Mouse (Mus musculus): Measurements from ENCODE around the gene Ago3.

Ago3 gene

GRCm38 (mm10) chr4:126311566-126312200, 117.7 kb downstream of the Ago3 start:
- DNase-seq (ENCODE audit: inconsistent age in 2 of 2, low spot score in 1 of 2), result no peak

- no peak for DNase-seq (ENCODE audit: inconsistent age in 2 of 2, low spot score in 1 of 2)
These were observed 119.0 kb downstream of the Ago3 start for GRCm38 (mm10) chr4:126310344-126310743.

GRCm38 (mm10) chr4:126309922-126310309, 119.4 kb downstream of the Ago3 start:
- DNase-seq (ENCODE audit: inconsistent age in 2 of 2, low spot score in 1 of 2), result peak; percentile 83 to 95

- peak in 1 of 2 experiments; percentile 31 for DNase-seq (ENCODE audit: inconsistent age in 2 of 2, low spot score in 1 of 2)
These were observed 120.0 kb downstream of the Ago3 start for GRCm38 (mm10) chr4:126309211-126309921.

- DNase-seq (ENCODE audit: inconsistent age in 2 of 2, low spot score in 1 of 2), result no peak
These were observed 122.5 kb downstream of the Ago3 start for GRCm38 (mm10) chr4:126306827-126307226.

GRCm38 (mm10) chr4:126306058-126306457, 123.3 kb downstream of the Ago3 start:
- DNase-seq (ENCODE audit: inconsistent age in 2 of 2, low spot score in 1 of 2), result no peak

- DNase-seq (ENCODE audit: inconsistent age in 2 of 2, low spot score in 1 of 2), result no peak
These were observed 123.9 kb downstream of the Ago3 start for GRCm38 (mm10) chr4:126305428-126305827.

- DNase-seq (ENCODE audit: inconsistent age in 2 of 2, low spot score in 1 of 2), result no peak
These were observed 125.5 kb downstream of the Ago3 start for GRCm38 (mm10) chr4:126303877-126304276.

- DNase-seq (ENCODE audit: inconsistent age in 2 of 2, low spot score in 1 of 2), result no peak
These were observed 127.6 kb downstream of the Ago3 start for GRCm38 (mm10) chr4:126301584-126302309.

GRCm38 (mm10) chr4:126300916-126301583, 128.3 kb downstream of the Ago3 start:
- DNase-seq (ENCODE audit: inconsistent age in 2 of 2, low spot score in 1 of 2), result no peak

GRCm38 (mm10) chr4:126296617-126297101, 132.7 kb downstream of the Ago3 start:
- peak; percentile 66 to 88 for DNase-seq (ENCODE audit: inconsistent age in 2 of 2, low spot score in 1 of 2)

GRCm38 (mm10) chr4:126295937-126296336, 133.4 kb downstream of the Ago3 start:
- DNase-seq (ENCODE audit: inconsistent age in 2 of 2, low spot score in 1 of 2), result no peak

GRCm38 (mm10) chr4:126295152-126295551, 134.2 kb downstream of the Ago3 start:
- no peak for DNase-seq (ENCODE audit: inconsistent age in 2 of 2, low spot score in 1 of 2)

GRCm38 (mm10) chr4:126291196-126291595, 138.2 kb downstream of the Ago3 start:
- no peak for DNase-seq (ENCODE audit: inconsistent age in 2 of 2, low spot score in 1 of 2)

GRCm38 (mm10) chr4:126290314-126290713, 139.0 kb downstream of the Ago3 start:
- no peak for DNase-seq (ENCODE audit: inconsistent age in 2 of 2, low spot score in 1 of 2)

- DNase-seq (ENCODE audit: inconsistent age in 2 of 2, low spot score in 1 of 2), result no peak
These were observed 141.2 kb downstream of the Ago3 start for GRCm38 (mm10) chr4:126288085-126288666.

GRCm38 (mm10) chr4:126287302-126287995, 141.9 kb downstream of the Ago3 start:
- no peak for DNase-seq (ENCODE audit: inconsistent age in 2 of 2, low spot score in 1 of 2)

GRCm38 (mm10) chr4:126286492-126286891, 142.9 kb downstream of the Ago3 start, which contains the start of gene Col8a2:
Gene Col8a2 (plus strand): TSS chr4:126286793.
- no peak for DNase-seq (ENCODE audit: inconsistent age in 2 of 2, low spot score in 1 of 2)

- DNase-seq (ENCODE audit: inconsistent age in 2 of 2, low spot score in 1 of 2), result no peak
These were observed 145.8 kb downstream of the Ago3 start for GRCm38 (mm10) chr4:126283582-126283981.

GRCm38 (mm10) chr4:126281706-126282105, 147.7 kb downstream of the Ago3 start:
- DNase-seq (ENCODE audit: inconsistent age in 2 of 2, low spot score in 1 of 2), result no peak
